Mouse (Mus musculus): ENCODE data around the gene Scamp5. TPM values are rescaled to one million over a fixed set of nuclear protein-coding genes. Genes with fewer than 3 reads are reported as not detected.

The Scamp5 gene
- polyA plus RNA-seq, 1 experiment from 2014 or later = 3.5 TPM

- H3K27ac ChIP-seq (ENCODE audit: low read length) = no peak overlapping the region
- no peaks in the 10 kb centered on the region for H3K4me1 ChIP-seq (ENCODE audit: insufficient read depth, low read depth, low read length)
- ATAC-seq = no peak
- H3K9me3 ChIP-seq (ENCODE audit: low read length) = no peaks in the 10 kb centered on the region
- H3K4me3 ChIP-seq (ENCODE audit: low read depth, low read length) = no peak overlapping the region
- no peaks in the 10 kb centered on the region for H3K36me3 ChIP-seq (ENCODE audit: insufficient read depth, low read length)
- DNase-seq (ENCODE audit: low spot score) = no peak
- TF ChIP-seq CTCF (IDR thresholded peaks at IDR 0.05) (no peak), EP300 (IDR thresholded peaks at IDR 0.05) (no peak)
- no peaks in the 10 kb centered on the region for H3K27me3 ChIP-seq (replicated peaks; ENCODE audit: insufficient read depth, low read length)
- no peak overlapping the region for H3K9ac ChIP-seq (replicated peaks; ENCODE audit: low read depth)
- WGBS = 83% methylated on average over 1 of the region's 1 CpGs
- no peak overlapping the region for H3K4me2 ChIP-seq (replicated peaks; ENCODE audit: low read depth, low read length)
Measured at GRCm38 (mm10) chr9:57392892-57393291, 75.0 kb downstream of the Scamp5 start.

Other genes starting within 250 kb of the Scamp5 start
- not detected in 2 replicates for gene Trcg1, start 231.5 kb downstream of the Scamp5 start, polyA plus RNA-seq (2015; fragmentation: Nextera tagmentation; extraction: Ambion mirVana)
- gene 1700017B05Rik, start 205.4 kb downstream of the Scamp5 start, polyA plus RNA-seq (2015; fragmentation: Nextera tagmentation; extraction: Ambion mirVana) = 15.6 TPM in 2 replicates
- 25.9 and 29.2 TPM in 2 replicates for gene Ppcdc, start 27.9 kb downstream of the Scamp5 start, polyA plus RNA-seq (2015; fragmentation: Nextera tagmentation; extraction: Ambion mirVana)
- 3.3 and 3.6 TPM in 2 replicates for gene Rpp25, start 36.0 kb upstream of the Scamp5 start, polyA plus RNA-seq (2015; fragmentation: Nextera tagmentation; extraction: Ambion mirVana)
- 440 and 448 TPM in 2 replicates for gene Cox5a, start 53.2 kb upstream of the Scamp5 start, polyA plus RNA-seq (2015; fragmentation: Nextera tagmentation; extraction: Ambion mirVana)
- gene Fam219b, start 69.5 kb upstream of the Scamp5 start, polyA plus RNA-seq (2015; fragmentation: Nextera tagmentation; extraction: Ambion mirVana) = 12.3 and 13.5 TPM in 2 replicates
- 19.1 and 24.3 TPM in 2 replicates for gene Mpi, start 84.7 kb upstream of the Scamp5 start, polyA plus RNA-seq (2015; fragmentation: Nextera tagmentation; extraction: Ambion mirVana)
- gene Scamp2, start 92.9 kb upstream of the Scamp5 start, polyA plus RNA-seq (2015; fragmentation: Nextera tagmentation; extraction: Ambion mirVana) = 69.5 and 73.5 TPM in 2 replicates
- gene Ulk3, start 121.4 kb upstream of the Scamp5 start, polyA plus RNA-seq (2015; fragmentation: Nextera tagmentation; extraction: Ambion mirVana) = 7.3 and 7.8 TPM in 2 replicates
- gene Cplx3, start 138.2 kb upstream of the Scamp5 start, polyA plus RNA-seq (2015; fragmentation: Nextera tagmentation; extraction: Ambion mirVana) = not detected in 2 replicates
- not detected in 2 replicates for gene Lman1l, start 152.7 kb upstream of the Scamp5 start, polyA plus RNA-seq (2015; fragmentation: Nextera tagmentation; extraction: Ambion mirVana)
- 25.6 and 27.3 TPM in 2 replicates for gene Csk, start 185.6 kb upstream of the Scamp5 start, polyA plus RNA-seq (2015; fragmentation: Nextera tagmentation; extraction: Ambion mirVana)
- gene Cyp1a2, start 215.6 kb upstream of the Scamp5 start, polyA plus RNA-seq (2015; fragmentation: Nextera tagmentation; extraction: Ambion mirVana) = 0.07 TPM in 1 of 2 replicates, not detected in the other
- gene Cyp1a1, start 219.9 kb upstream of the Scamp5 start, polyA plus RNA-seq (2015; fragmentation: Nextera tagmentation; extraction: Ambion mirVana) = 9.0 and 13.0 TPM in 2 replicates
- gene Edc3, start 240.5 kb upstream of the Scamp5 start, polyA plus RNA-seq (2015; fragmentation: Nextera tagmentation; extraction: Ambion mirVana) = 23.3 and 25.3 TPM in 2 replicates

Data from lung, postnatal 0 days (tissue).